Mouse (Mus musculus) c-Kit-negative CD71-positive TER-119-positive erythroid progenitor cells, embryonic 14.5 days (primary cell): ENCODE measurements around the gene Lmntd2.

Source experiments
- DNase-seq: peaks from one replicate; pipeline ENCODE4 v3.0.0-alpha.2; 2013; ENCODE audit warnings: low read depth, low spot score

Gene Lmntd2

GRCm38 (mm10) chr7:141191036-141191435, 22.8 kb downstream of the Lmntd2 start:
- no peak for DNase-seq

- DNase-seq: no peak
Measured at GRCm38 (mm10) chr7:141190220-141190619, 23.7 kb downstream of the Lmntd2 start.

- no peak for DNase-seq
Measured at GRCm38 (mm10) chr7:141188733-141189132, 25.1 kb downstream of the Lmntd2 start.

GRCm38 (mm10) chr7:141188194-141188593, 25.7 kb downstream of the Lmntd2 start:
- DNase-seq: no peak

- peak; percentile 84 for DNase-seq
Measured at GRCm38 (mm10) chr7:141176173-141176572, 37.7 kb downstream of the Lmntd2 start.

- no peak for DNase-seq
Measured at GRCm38 (mm10) chr7:141175068-141175467, 38.8 kb downstream of the Lmntd2 start.

- DNase-seq: no peak
Measured at GRCm38 (mm10) chr7:141173323-141173850, 40.5 kb downstream of the Lmntd2 start.

GRCm38 (mm10) chr7:141172116-141173006, 41.5 kb downstream of the Lmntd2 start, which contains the start of gene Rnh1:
TSS of gene Rnh1 (minus strand) at chr7:141172857.
- DNase-seq: peak; percentile 69

GRCm38 (mm10) chr7:141169866-141170265, 44.0 kb downstream of the Lmntd2 start:
- no peak for DNase-seq

GRCm38 (mm10) chr7:141169300-141169699, 44.6 kb downstream of the Lmntd2 start:
- DNase-seq: no peak

- peak; percentile 64 for DNase-seq
Measured at GRCm38 (mm10) chr7:141168518-141168953, 45.3 kb downstream of the Lmntd2 start.

GRCm38 (mm10) chr7:141167901-141168517, 45.9 kb downstream of the Lmntd2 start:
- peak; percentile 48 for DNase-seq

GRCm38 (mm10) chr7:141164850-141165249, 49.0 kb downstream of the Lmntd2 start:
- DNase-seq: no peak

- DNase-seq: no peak
Measured at GRCm38 (mm10) chr7:141164397-141164796, 49.5 kb downstream of the Lmntd2 start.
